Mouse (Mus musculus): ENCODE results near the gene Clip4. TPM values are rescaled to one million over a fixed set of nuclear protein-coding genes. Genes with fewer than 3 reads are reported as not detected.

The Clip4 gene
- polyA plus RNA-seq (2014; fragmentation: Illumina TruSeq; extraction: RNeasy Lipid Tissue Mini Kit (QIAGEN cat#74804); ENCODE audit: low read depth, low replicate concordance): 0.72 TPM

GRCm38 (mm10) chr17:71768173-71768572 is at the start of gene Clip4:
Gene Clip4, plus strand, starts transcription at chr17:71768473.

GRCm38 (mm10) chr17:71752831-71753230 is 15.4 kb upstream of the Clip4 start, which contains the start of gene Pcare:
Gene Pcare, minus strand, starts transcription at chr17:71752894.

Other genes with a start within 250 kb of the Clip4 start
- 0.34 TPM for gene Ndc80, start 241.6 kb upstream of the Clip4 start, polyA plus RNA-seq (2014; fragmentation: Illumina TruSeq; extraction: RNeasy Lipid Tissue Mini Kit (QIAGEN cat#74804); ENCODE audit: low read depth, low replicate concordance)
- not detected for gene Spdya, start 216.4 kb upstream of the Clip4 start, polyA plus RNA-seq (2014; fragmentation: Illumina TruSeq; extraction: RNeasy Lipid Tissue Mini Kit (QIAGEN cat#74804); ENCODE audit: low read depth, low replicate concordance)
- gene Wdr43, start 152.6 kb upstream of the Clip4 start, polyA plus RNA-seq (2014; fragmentation: Illumina TruSeq; extraction: RNeasy Lipid Tissue Mini Kit (QIAGEN cat#74804); ENCODE audit: low read depth, low replicate concordance): 41.4 TPM
- not detected for gene Togaram2, start 95.2 kb upstream of the Clip4 start, polyA plus RNA-seq (2014; fragmentation: Illumina TruSeq; extraction: RNeasy Lipid Tissue Mini Kit (QIAGEN cat#74804); ENCODE audit: low read depth, low replicate concordance)
- gene Pcare, start 15.6 kb upstream of the Clip4 start, polyA plus RNA-seq (2014; fragmentation: Illumina TruSeq; extraction: RNeasy Lipid Tissue Mini Kit (QIAGEN cat#74804); ENCODE audit: low read depth, low replicate concordance): not detected

All from liver, adult 10 weeks (tissue).